Mouse (Mus musculus) thymus, postnatal 4 days (tissue): ENCODE results near the gene Casz1.

Source experiments
- DNase-seq: peaks from one replicate; pipeline ENCODE4 v3.0.0; 2021

Gene Casz1

GRCm38 (mm10) chr4:148849437-148849836, 45.2 kb downstream of the Casz1 start:
- DNase-seq: no peak

- no peak for DNase-seq
Observed at GRCm38 (mm10) chr4:148853057-148853456, 48.8 kb downstream of the Casz1 start.

GRCm38 (mm10) chr4:148854093-148854492, 49.9 kb downstream of the Casz1 start:
- no peak for DNase-seq

GRCm38 (mm10) chr4:148855527-148855926, 51.3 kb downstream of the Casz1 start:
- DNase-seq: no peak

GRCm38 (mm10) chr4:148856216-148856615, 52.0 kb downstream of the Casz1 start:
- no peak for DNase-seq

GRCm38 (mm10) chr4:148857398-148858084, 53.3 kb downstream of the Casz1 start:
- DNase-seq: no peak

GRCm38 (mm10) chr4:148858194-148858593, 54.0 kb downstream of the Casz1 start:
- DNase-seq: no peak

- DNase-seq: no peak
Observed at GRCm38 (mm10) chr4:148859415-148859814, 55.2 kb downstream of the Casz1 start.

- DNase-seq: no peak
Observed at GRCm38 (mm10) chr4:148859906-148860491, 55.8 kb downstream of the Casz1 start.

- DNase-seq: no peak
Observed at GRCm38 (mm10) chr4:148860636-148861035, 56.4 kb downstream of the Casz1 start.

GRCm38 (mm10) chr4:148866812-148867470, 62.7 kb downstream of the Casz1 start:
- DNase-seq: no peak

GRCm38 (mm10) chr4:148867721-148868397, 63.6 kb downstream of the Casz1 start:
- DNase-seq: no peak

- DNase-seq: no peak
Observed at GRCm38 (mm10) chr4:148869566-148869965, 65.3 kb downstream of the Casz1 start.

GRCm38 (mm10) chr4:148870496-148870895, 66.3 kb downstream of the Casz1 start:
- no peak for DNase-seq

GRCm38 (mm10) chr4:148871751-148872334, 67.6 kb downstream of the Casz1 start:
- no peak for DNase-seq

- DNase-seq: no peak
Observed at GRCm38 (mm10) chr4:148872372-148872771, 68.1 kb downstream of the Casz1 start.

- DNase-seq: no peak
Observed at GRCm38 (mm10) chr4:148872783-148873182, 68.6 kb downstream of the Casz1 start.

GRCm38 (mm10) chr4:148876166-148876565, 71.9 kb downstream of the Casz1 start:
- no peak for DNase-seq

GRCm38 (mm10) chr4:148876867-148877266, 72.6 kb downstream of the Casz1 start:
- no peak for DNase-seq

GRCm38 (mm10) chr4:148878192-148878983, 74.2 kb downstream of the Casz1 start:
- no peak for DNase-seq

- no peak for DNase-seq
Observed at GRCm38 (mm10) chr4:148878984-148879610, 74.9 kb downstream of the Casz1 start.

- no peak for DNase-seq
Observed at GRCm38 (mm10) chr4:148879631-148880030, 75.4 kb downstream of the Casz1 start.
